Mouse (Mus musculus): ENCODE measurements around the gene Itga6. TPM values are rescaled to one million over a fixed set of nuclear protein-coding genes. Genes with fewer than 3 reads are reported as not detected.

Itga6 gene
- polyA plus RNA-seq, 1 experiment: 33.1 TPM

DNA sequence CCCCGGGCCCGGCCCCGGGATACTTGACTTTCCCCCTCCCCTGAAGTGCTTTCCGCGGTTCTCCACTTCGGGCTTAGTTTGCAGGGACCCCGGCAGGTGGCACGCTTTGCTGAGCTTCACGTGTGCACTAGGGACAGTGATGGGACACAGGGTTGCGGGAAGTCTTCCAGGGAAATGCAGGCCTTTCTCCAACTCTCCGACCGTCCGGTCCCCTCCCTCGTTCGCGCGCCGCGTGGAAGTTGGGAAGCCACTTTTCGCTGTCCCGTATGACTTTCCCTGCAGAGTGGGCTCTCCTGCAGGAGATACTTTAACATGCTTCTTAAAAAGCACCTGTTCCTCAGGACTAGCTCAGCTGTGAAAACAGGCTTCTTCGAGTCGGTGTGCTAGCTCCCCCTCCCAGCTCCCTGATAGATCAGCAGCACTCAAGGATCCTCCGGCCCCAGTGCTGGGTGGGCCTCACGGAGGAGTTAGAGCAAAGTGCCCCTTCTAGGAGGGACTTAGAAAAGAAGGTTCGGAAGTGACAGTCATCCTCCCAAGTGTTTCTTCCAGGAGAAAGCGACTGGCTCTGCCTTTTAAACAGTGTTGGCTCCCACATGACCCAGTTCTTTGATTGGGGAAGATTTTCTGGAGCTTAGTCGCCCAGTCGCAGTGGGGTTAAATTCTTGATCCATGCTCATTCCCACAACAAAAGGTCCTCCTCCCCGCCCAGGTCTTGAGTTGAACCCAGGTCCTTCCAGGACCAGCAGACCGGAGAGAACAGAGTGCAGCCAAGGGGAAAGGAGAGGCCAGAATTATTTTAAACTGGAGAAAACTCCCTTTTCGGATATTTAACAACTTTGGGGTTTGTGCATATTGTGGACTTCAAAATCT is 42.4 kb downstream of the Itga6 start:
- Histone ChIP-seq H3K79me3 (ENCODE audit: low read depth) (peaks cover 23% of the 10 kb centered on the region), H3K79me2 (ENCODE audit: control insufficient read depth, insufficient read depth) (peaks cover 49% of the 10 kb centered on the region), H3K4me3 (ENCODE audit: insufficient read depth, poor library complexity, severe bottlenecking) (peak overlapping the region; percentile 51), H3K36me3 (ENCODE audit: control insufficient read depth, insufficient read depth) (peaks cover 3% of the 10 kb centered on the region), H3ac (ENCODE audit: control insufficient read depth, insufficient read length, low read depth) (peak overlapping the region; percentile 83), H3K27me3 (ENCODE audit: control insufficient read depth, insufficient read depth, insufficient read length) (no peaks in the 10 kb centered on the region)
- TF ChIP-seq MYOG (IDR thresholded peaks at IDR 0.05; ENCODE audit: control insufficient read depth, extremely low read depth, insufficient read length) (no peak), CEBPB (IDR thresholded peaks at IDR 0.05; ENCODE audit: low read depth) (no peak), CTCF (IDR thresholded peaks at IDR 0.05; ENCODE audit: control insufficient read depth, insufficient read depth, insufficient read length) (no peak), FOSL1 (IDR thresholded peaks at IDR 0.05; ENCODE audit: insufficient read depth, low read length, poor library complexity, severe bottlenecking) (no peak), USF1 (IDR thresholded peaks at IDR 0.05; ENCODE audit: low read depth) (no peak)

DNA sequence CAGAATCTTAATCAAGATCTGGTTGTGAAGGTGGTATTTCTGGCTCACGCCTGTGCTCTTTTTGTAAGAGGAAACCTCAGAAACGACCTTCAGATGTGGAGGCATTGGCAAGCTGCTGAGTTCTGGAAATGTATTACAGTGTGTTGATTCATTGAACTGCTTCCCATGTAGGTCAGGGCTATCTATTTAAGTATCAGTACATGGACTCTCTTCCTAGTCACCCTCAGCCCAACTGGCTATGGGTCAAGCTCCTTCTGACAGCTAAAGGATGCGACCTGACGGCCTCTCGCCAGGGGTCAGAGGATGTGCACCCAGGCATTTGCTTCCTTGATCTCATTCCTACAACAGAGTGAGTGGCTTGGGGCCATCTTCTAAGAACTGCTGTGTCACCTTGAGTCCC is 45.3 kb downstream of the Itga6 start:
- no peaks in the 10 kb centered on the region for H3K27me3 ChIP-seq (ENCODE audit: control insufficient read depth, insufficient read depth, insufficient read length)

DNA sequence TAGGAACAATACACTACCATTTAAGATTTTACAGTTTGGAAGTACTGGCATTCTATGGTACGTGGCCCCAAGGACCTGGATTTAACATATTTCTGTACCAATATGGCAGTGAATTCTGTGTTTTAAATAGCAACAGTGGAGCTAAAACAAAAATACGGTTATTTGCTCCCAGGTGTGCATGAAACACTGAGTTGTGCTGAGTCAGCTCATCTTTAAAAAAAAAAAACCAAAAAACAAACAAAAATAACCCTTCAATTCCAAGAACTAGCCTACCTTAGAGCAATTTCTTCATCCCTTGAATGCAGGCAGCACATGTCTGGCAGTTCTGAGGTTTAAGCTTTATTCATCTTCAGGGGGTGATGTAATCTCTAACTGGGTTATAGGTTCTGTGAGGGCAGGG is 45.8 kb downstream of the Itga6 start:
- Histone ChIP-seq H3K36me3 (ENCODE audit: control insufficient read depth, insufficient read depth) (peaks cover 3% of the 10 kb centered on the region), H3K4me3 (ENCODE audit: insufficient read depth, poor library complexity, severe bottlenecking) (no peak overlapping the region), H3K27me3 (ENCODE audit: control insufficient read depth, insufficient read depth, insufficient read length) (no peaks in the 10 kb centered on the region), H3K79me3 (ENCODE audit: low read depth) (peaks cover 25% of the 10 kb centered on the region), H3ac (ENCODE audit: control insufficient read depth, insufficient read length, low read depth) (no peak overlapping the region), H3K79me2 (ENCODE audit: control insufficient read depth, insufficient read depth) (peaks cover 83% of the 10 kb centered on the region)
- TF ChIP-seq USF1 (IDR thresholded peaks at IDR 0.05; ENCODE audit: low read depth) (no peak), MAX (IDR thresholded peaks at IDR 0.05) (no peak), CTCF (IDR thresholded peaks at IDR 0.05; ENCODE audit: control insufficient read depth, insufficient read depth, insufficient read length) (no peak), MYOG (IDR thresholded peaks at IDR 0.05; ENCODE audit: control insufficient read depth, extremely low read depth, insufficient read length) (no peak), CEBPB (IDR thresholded peaks at IDR 0.05; ENCODE audit: low read depth) (no peak), FOSL1 (IDR thresholded peaks at IDR 0.05; ENCODE audit: insufficient read depth, low read length, poor library complexity, severe bottlenecking) (no peak), MYOD1 (IDR thresholded peaks at IDR 0.05; ENCODE audit: control insufficient read depth, insufficient read length, low read depth) (no peak)

More for the DNA sequence above, 45.3 kb downstream of the Itga6 start:
- peaks cover 3% of the 10 kb centered on the region for H3K36me3 ChIP-seq (ENCODE audit: control insufficient read depth, insufficient read depth)
- TF ChIP-seq FOSL1 (IDR thresholded peaks at IDR 0.05; ENCODE audit: insufficient read depth, low read length, poor library complexity, severe bottlenecking) (no peak), MYOD1 (IDR thresholded peaks at IDR 0.05; ENCODE audit: control insufficient read depth, insufficient read length, low read depth) (no peak), MAX (IDR thresholded peaks at IDR 0.05) (no peak), MYOG (IDR thresholded peaks at IDR 0.05; ENCODE audit: control insufficient read depth, extremely low read depth, insufficient read length) (no peak), CEBPB (IDR thresholded peaks at IDR 0.05; ENCODE audit: low read depth) (no peak), USF1 (IDR thresholded peaks at IDR 0.05; ENCODE audit: low read depth) (no peak), CTCF (IDR thresholded peaks at IDR 0.05; ENCODE audit: control insufficient read depth, insufficient read depth, insufficient read length) (no peak)
- H3K79me3 ChIP-seq (ENCODE audit: low read depth): peaks cover 24% of the 10 kb centered on the region
- H3K79me2 ChIP-seq (ENCODE audit: control insufficient read depth, insufficient read depth): peaks cover 78% of the 10 kb centered on the region
- no peak overlapping the region for H3K4me3 ChIP-seq (ENCODE audit: insufficient read depth, poor library complexity, severe bottlenecking)
- no peak overlapping the region for H3ac ChIP-seq (ENCODE audit: control insufficient read depth, insufficient read length, low read depth)

DNA sequence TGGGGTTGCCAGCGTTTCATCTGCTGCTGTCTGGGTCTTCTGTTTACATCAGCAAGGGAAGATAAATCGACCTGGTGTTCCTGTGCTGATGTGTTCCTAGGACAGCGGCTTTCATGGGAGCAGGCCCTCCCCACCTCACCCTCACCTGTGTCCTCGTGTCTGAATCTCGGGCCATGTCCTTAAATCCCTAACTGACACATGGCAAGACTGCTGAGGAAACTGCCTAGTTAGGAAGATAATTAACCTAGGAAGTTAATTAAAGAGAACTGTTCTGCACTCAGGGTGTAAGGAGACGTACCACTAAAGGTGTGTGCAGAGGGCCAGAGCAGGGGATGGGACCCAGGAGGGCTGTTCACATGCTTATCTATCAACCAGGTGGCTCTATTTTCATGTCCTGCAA is 48.7 kb downstream of the Itga6 start:
- Histone ChIP-seq H3K4me3 (ENCODE audit: insufficient read depth, poor library complexity, severe bottlenecking) (no peak overlapping the region), H3ac (ENCODE audit: control insufficient read depth, insufficient read length, low read depth) (no peak overlapping the region), H3K27me3 (ENCODE audit: control insufficient read depth, insufficient read depth, insufficient read length) (no peaks in the 10 kb centered on the region), H3K79me2 (ENCODE audit: control insufficient read depth, insufficient read depth) (peaks cover 75% of the 10 kb centered on the region), H3K36me3 (ENCODE audit: control insufficient read depth, insufficient read depth) (peaks cover 3% of the 10 kb centered on the region), H3K79me3 (ENCODE audit: low read depth) (peaks cover 28% of the 10 kb centered on the region)
- TF ChIP-seq USF1 (IDR thresholded peaks at IDR 0.05; ENCODE audit: low read depth): no peak
- no peak for TF ChIP-seq MAX (IDR thresholded peaks at IDR 0.05)
- TF ChIP-seq FOSL1 (IDR thresholded peaks at IDR 0.05; ENCODE audit: insufficient read depth, low read length, poor library complexity, severe bottlenecking): no peak
- no peak for TF ChIP-seq CTCF (IDR thresholded peaks at IDR 0.05; ENCODE audit: control insufficient read depth, insufficient read depth, insufficient read length)
- TF ChIP-seq MYOD1 (IDR thresholded peaks at IDR 0.05; ENCODE audit: control insufficient read depth, insufficient read length, low read depth): no peak
- no peak for TF ChIP-seq MYOG (IDR thresholded peaks at IDR 0.05; ENCODE audit: control insufficient read depth, extremely low read depth, insufficient read length)
- no peak for TF ChIP-seq CEBPB (IDR thresholded peaks at IDR 0.05; ENCODE audit: low read depth)

GRCm38 (mm10) chr2:71796787-71797186 is 51.4 kb downstream of the Itga6 start:
- no peak overlapping the region for H3K4me3 ChIP-seq (ENCODE audit: insufficient read depth, poor library complexity, severe bottlenecking)
- peaks cover 17% of the 10 kb centered on the region for H3K79me3 ChIP-seq (ENCODE audit: low read depth)
- H3K79me2 ChIP-seq (ENCODE audit: control insufficient read depth, insufficient read depth): peaks cover 71% of the 10 kb centered on the region
- no peak overlapping the region for H3ac ChIP-seq (ENCODE audit: control insufficient read depth, insufficient read length, low read depth)
- TF ChIP-seq CTCF (IDR thresholded peaks at IDR 0.05; ENCODE audit: control insufficient read depth, insufficient read depth, insufficient read length) (no peak), USF1 (IDR thresholded peaks at IDR 0.05; ENCODE audit: low read depth) (no peak), FOSL1 (IDR thresholded peaks at IDR 0.05; ENCODE audit: insufficient read depth, low read length, poor library complexity, severe bottlenecking) (no peak), MAX (IDR thresholded peaks at IDR 0.05) (no peak), MYOG (IDR thresholded peaks at IDR 0.05; ENCODE audit: control insufficient read depth, extremely low read depth, insufficient read length) (no peak), CEBPB (IDR thresholded peaks at IDR 0.05; ENCODE audit: low read depth) (no peak), MYOD1 (IDR thresholded peaks at IDR 0.05; ENCODE audit: control insufficient read depth, insufficient read length, low read depth) (no peak)
- H3K27me3 ChIP-seq (ENCODE audit: control insufficient read depth, insufficient read depth, insufficient read length): no peaks in the 10 kb centered on the region
- H3K36me3 ChIP-seq (ENCODE audit: control insufficient read depth, insufficient read depth): no peaks in the 10 kb centered on the region

Measured in C2C12 (cell line).